Mouse (Mus musculus): ENCODE measurements at regions not wholly inside any gene's neighbourhood (a gene's known extent, or its start where the extent isn't known, plus 50 kb on each side); places are given as distances from the start of the nearest gene placed in this dataset.

DNA sequence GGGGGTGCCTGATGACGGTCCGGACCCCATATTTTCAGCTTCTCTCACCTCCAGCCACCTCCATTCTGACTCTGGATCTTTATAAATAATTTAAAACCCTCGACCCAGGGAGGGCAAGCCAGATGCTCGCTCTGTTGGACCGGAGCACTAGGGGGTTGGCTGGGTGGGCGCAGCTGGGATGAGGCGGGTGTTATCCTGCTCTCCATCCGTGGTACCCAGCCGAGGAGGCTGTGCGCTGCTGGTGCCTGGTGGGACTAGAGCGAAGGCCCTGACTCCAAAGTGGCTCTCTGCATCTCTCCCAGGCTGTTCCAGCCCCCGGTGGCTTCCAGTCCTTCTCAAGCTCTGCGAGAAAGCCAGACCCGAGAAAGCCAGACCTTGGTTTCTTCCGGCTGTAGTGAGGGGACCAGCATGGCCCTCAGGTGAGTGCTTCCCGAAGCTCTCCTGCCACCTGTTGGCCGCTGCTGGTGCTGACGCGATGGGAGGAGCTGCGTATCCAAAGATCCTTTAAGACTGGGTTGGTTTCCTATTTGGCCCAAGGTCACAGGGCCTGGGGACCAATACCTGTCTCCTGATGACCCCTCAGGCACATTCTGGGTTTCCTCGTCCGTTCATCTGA is 127.1 kb upstream of the Pitx1 start:
- Histone ChIP-seq H3K9me3 (ENCODE audit: low read depth, low read length) (no peaks in the 10 kb centered on the region), H3K4me1 (ENCODE audit: insufficient read depth) (0 out of 2 replicates have a peak, but pooled peaks cover 5% of the 10 kb centered on the region), H3K4me3 (ENCODE audit: low read depth, low read length) (peak overlapping the region; percentile 1), H3K36me3 (ENCODE audit: insufficient read depth) (no peaks in the 10 kb centered on the region), H3K27ac (ENCODE audit: low read depth) (no peak overlapping the region), H3K4me2 (peak overlapping the region; percentile 45), H3K9ac (no peak overlapping the region), H3K27me3 (ENCODE audit: insufficient read depth, low read length) (peaks cover 43% of the 10 kb centered on the region)
- ATAC-seq (ENCODE audit: insufficient read depth) = peak; percentile 67; the same call in 1 of the 2 replicates
- DNase-seq = peak; percentile 88
- TF ChIP-seq CTCF (IDR thresholded peaks at IDR 0.05; ENCODE audit: low read depth) = peak; percentile 93
- 8% methylated on average over 22 of the region's 22 CpGs for WGBS

DNA sequence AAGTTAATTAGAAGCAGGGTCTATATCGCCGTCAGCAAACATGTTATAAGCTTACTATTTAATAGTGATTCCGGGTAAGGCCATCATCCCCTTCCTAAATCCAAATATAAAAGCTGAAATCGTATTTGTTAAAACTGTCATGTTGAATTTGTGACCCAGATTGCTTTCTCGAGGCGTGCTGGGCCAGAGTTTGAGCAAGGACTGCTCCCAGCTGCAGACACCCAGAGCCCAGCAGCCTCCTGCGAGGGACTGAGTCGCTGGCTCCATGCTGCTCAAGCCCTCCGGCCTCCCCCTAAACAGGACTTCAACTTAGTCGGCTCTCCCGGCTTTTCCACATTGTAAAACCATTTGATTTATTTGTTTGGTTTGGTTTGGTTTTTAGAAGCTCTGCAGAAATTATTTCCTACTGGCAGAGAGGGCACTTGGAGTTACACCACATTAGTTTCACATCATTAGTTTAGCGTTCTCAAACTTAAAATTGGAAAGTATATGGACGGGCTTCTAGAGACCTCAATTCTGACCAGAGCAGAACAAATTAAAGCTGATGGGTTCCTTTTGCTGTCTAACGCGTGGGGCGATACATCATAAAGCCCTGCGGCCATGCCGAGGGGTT is 126.4 kb upstream of the Pitx1 start:
- no peak for TF ChIP-seq CTCF (IDR thresholded peaks at IDR 0.05; ENCODE audit: low read depth)
- no peaks in the 10 kb centered on the region for H3K9me3 ChIP-seq (ENCODE audit: low read depth, low read length)
- WGBS = 24% methylated on average over 18 of the region's 18 CpGs
- 0 out of 2 replicates have a peak, but pooled peaks cover 2% of the 10 kb centered on the region for H3K4me1 ChIP-seq (ENCODE audit: insufficient read depth)
- H3K27me3 ChIP-seq (ENCODE audit: insufficient read depth, low read length) = peaks cover 48% of the 10 kb centered on the region
- H3K9ac ChIP-seq = no peak overlapping the region
- H3K4me2 ChIP-seq = peak overlapping the region; percentile 45; the same call in 1 of the 2 replicates
- H3K36me3 ChIP-seq (ENCODE audit: insufficient read depth) = no peaks in the 10 kb centered on the region
- H3K4me3 ChIP-seq (ENCODE audit: low read depth, low read length) = peak overlapping the region; percentile 1; the same call in 1 of the 2 replicates
- peak; percentile 37 for DNase-seq
- H3K27ac ChIP-seq (ENCODE audit: low read depth) = no peak overlapping the region
- ATAC-seq (ENCODE audit: insufficient read depth) = no peak

DNA sequence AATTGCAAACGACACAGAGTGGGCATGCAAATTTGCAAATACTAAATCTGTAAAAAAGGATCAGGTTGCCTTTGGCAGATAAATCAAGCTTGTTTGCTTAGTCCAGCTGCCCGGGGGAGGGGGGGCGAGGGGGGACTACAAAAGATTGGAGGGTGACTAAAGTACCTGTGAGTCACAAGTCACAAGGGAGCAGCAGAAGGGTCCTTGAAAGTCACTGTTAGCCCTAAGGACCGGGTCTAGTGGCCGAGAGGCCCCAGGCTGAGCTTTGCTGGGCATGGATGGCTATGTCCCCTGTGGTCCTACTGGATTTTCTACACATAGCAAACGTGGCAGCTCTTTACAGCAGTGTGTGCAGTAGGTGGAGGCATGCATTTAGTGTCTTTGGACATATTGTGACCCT is 118.4 kb upstream of the Pitx1 start:
- ATAC-seq (ENCODE audit: insufficient read depth) = no peak

GRCm38 (mm10) chr13:55953426-55953825 is 117.4 kb upstream of the Pitx1 start:
- TF ChIP-seq CTCF (IDR thresholded peaks at IDR 0.05; ENCODE audit: low read depth) = no peak
- H3K4me3 ChIP-seq (ENCODE audit: low read depth, low read length) = no peak overlapping the region
- H3K9ac ChIP-seq = no peak overlapping the region
- WGBS = 88% methylated on average over 2 of the region's 2 CpGs
- DNase-seq = no peak
- H3K9me3 ChIP-seq (ENCODE audit: low read depth, low read length) = no peaks in the 10 kb centered on the region
- H3K27ac ChIP-seq (ENCODE audit: low read depth) = no peak overlapping the region
- ATAC-seq (ENCODE audit: insufficient read depth) = no peak
- H3K4me1 ChIP-seq (ENCODE audit: insufficient read depth) = no peaks in the 10 kb centered on the region
- H3K27me3 ChIP-seq (ENCODE audit: insufficient read depth, low read length) = peaks cover 20% of the 10 kb centered on the region
- H3K4me2 ChIP-seq = no peak overlapping the region
- no peaks in the 10 kb centered on the region for H3K36me3 ChIP-seq (ENCODE audit: insufficient read depth)

More for the DNA sequence above, 118.4 kb upstream of the Pitx1 start:
- no peak overlapping the region for H3K4me2 ChIP-seq
- H3K4me1 ChIP-seq (ENCODE audit: insufficient read depth) = no peaks in the 10 kb centered on the region
- H3K27me3 ChIP-seq (ENCODE audit: insufficient read depth, low read length) = peaks cover 24% of the 10 kb centered on the region
- no peaks in the 10 kb centered on the region for H3K36me3 ChIP-seq (ENCODE audit: insufficient read depth)
- no peak overlapping the region for H3K9ac ChIP-seq
- H3K9me3 ChIP-seq (ENCODE audit: low read depth, low read length) = no peaks in the 10 kb centered on the region
- H3K4me3 ChIP-seq (ENCODE audit: low read depth, low read length) = no peak overlapping the region
- H3K27ac ChIP-seq (ENCODE audit: low read depth) = no peak overlapping the region
- DNase-seq = no peak
- 51% methylated on average over 6 of the region's 6 CpGs for WGBS
- no peak for TF ChIP-seq CTCF (IDR thresholded peaks at IDR 0.05; ENCODE audit: low read depth)

- Histone ChIP-seq H3K27me3 (ENCODE audit: insufficient read depth, low read length) (no peaks in the 10 kb centered on the region), H3K4me1 (ENCODE audit: insufficient read depth) (no peaks in the 10 kb centered on the region), H3K4me2 (no peak overlapping the region), H3K9ac (no peak overlapping the region), H3K9me3 (ENCODE audit: low read depth, low read length) (no peaks in the 10 kb centered on the region), H3K4me3 (ENCODE audit: low read depth, low read length) (no peak overlapping the region), H3K27ac (ENCODE audit: low read depth) (no peak overlapping the region), H3K36me3 (ENCODE audit: insufficient read depth) (no peaks in the 10 kb centered on the region)
- no peak for TF ChIP-seq CTCF (IDR thresholded peaks at IDR 0.05; ENCODE audit: low read depth)
- DNase-seq (peak; percentile 58), ATAC-seq (ENCODE audit: insufficient read depth) (no peak)
- 63% methylated on average over 6 of the region's 6 CpGs for WGBS
Measured at GRCm38 (mm10) chr13:55950773-55951172, 114.8 kb upstream of the Pitx1 start.

DNA sequence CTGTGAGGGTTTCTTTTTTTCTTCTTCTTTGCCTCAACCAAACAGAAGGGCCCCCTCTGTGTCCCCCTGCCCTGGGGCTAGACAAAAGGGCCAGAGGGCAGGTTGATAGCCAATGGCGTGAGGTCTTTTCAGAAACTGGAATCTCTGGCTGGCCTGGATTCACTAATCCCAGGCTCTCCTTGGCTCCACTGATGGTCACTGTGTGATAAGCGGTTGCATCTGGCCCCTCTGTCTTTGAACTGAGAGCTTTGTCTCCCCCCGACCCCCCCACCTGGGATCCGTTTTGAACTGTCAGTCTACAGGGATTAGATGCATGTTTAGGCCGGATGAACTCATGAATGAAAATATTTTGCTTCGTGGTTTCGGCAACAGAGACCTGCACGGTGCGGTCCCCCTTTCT is 112.6 kb upstream of the Pitx1 start:
- H3K4me2 ChIP-seq = no peak overlapping the region
- ATAC-seq (ENCODE audit: insufficient read depth) (no peak), DNase-seq (no peak)
- TF ChIP-seq CTCF (IDR thresholded peaks at IDR 0.05; ENCODE audit: low read depth) = no peak
- H3K4me3 ChIP-seq (ENCODE audit: low read depth, low read length) = no peak overlapping the region
- no peaks in the 10 kb centered on the region for H3K27me3 ChIP-seq (ENCODE audit: insufficient read depth, low read length)
- H3K9ac ChIP-seq = no peak overlapping the region
- 68% methylated on average over 9 of the region's 9 CpGs for WGBS
- H3K36me3 ChIP-seq (ENCODE audit: insufficient read depth) = no peaks in the 10 kb centered on the region
- H3K4me1 ChIP-seq (ENCODE audit: insufficient read depth) = no peaks in the 10 kb centered on the region
- no peaks in the 10 kb centered on the region for H3K9me3 ChIP-seq (ENCODE audit: low read depth, low read length)
- no peak overlapping the region for H3K27ac ChIP-seq (ENCODE audit: low read depth)

- no peak overlapping the region for H3K27ac ChIP-seq (ENCODE audit: low read depth)
- no peak overlapping the region for H3K4me2 ChIP-seq
- H3K4me1 ChIP-seq (ENCODE audit: insufficient read depth) = no peaks in the 10 kb centered on the region
- DNase-seq = no peak
- WGBS = 51% methylated on average over 2 of the region's 2 CpGs
- H3K36me3 ChIP-seq (ENCODE audit: insufficient read depth) = no peaks in the 10 kb centered on the region
- no peak overlapping the region for H3K9ac ChIP-seq
- ATAC-seq (ENCODE audit: insufficient read depth) = no peak
- H3K27me3 ChIP-seq (ENCODE audit: insufficient read depth, low read length) = no peaks in the 10 kb centered on the region
- TF ChIP-seq CTCF (IDR thresholded peaks at IDR 0.05; ENCODE audit: low read depth) = no peak
- H3K9me3 ChIP-seq (ENCODE audit: low read depth, low read length) = no peaks in the 10 kb centered on the region
- no peak overlapping the region for H3K4me3 ChIP-seq (ENCODE audit: low read depth, low read length)
Measured at GRCm38 (mm10) chr13:55948144-55948543, 112.2 kb upstream of the Pitx1 start.
